ENCODE assay signal across 8 mouse cellular contexts in the genomic region with DNA sequence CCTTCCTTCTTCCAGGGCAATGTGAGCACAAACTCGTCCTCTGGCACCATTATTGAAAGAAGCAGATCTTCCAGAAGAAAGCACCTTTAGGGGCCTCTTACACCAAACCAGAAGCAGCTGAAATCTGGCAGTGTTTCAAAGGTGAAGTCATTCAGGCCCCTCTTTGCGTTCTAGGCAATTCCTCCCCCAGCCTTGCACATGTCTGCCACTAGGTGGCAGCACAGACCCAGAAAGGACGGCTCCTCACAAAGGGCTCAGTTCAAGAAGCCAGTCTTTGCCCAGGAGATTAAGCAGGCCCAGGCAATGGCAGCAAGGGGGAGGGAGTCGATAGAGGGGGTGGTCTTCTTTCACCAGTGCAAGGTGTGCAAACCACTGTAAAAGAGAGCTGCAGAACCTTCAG. TPM values are rescaled to one million over a fixed set of nuclear protein-coding genes. Genes with fewer than 3 reads are reported as not detected.
DNase-seq lines count a peak whose midpoint lies in the region; ATAC-seq and TF ChIP-seq lines count a peak whose summit lies in the region.

No protein-coding gene starts in this region.

- H3K4me1 ChIP-seq in intestine, embryonic 14.5 days (replicated peaks; ENCODE audit: control insufficient read depth, insufficient read depth, low read length), result peaks cover 26% of the 10 kb centered on the region
- peaks cover 27% of the 10 kb centered on the region for H3K4me1 ChIP-seq in midbrain, embryonic 14.5 days (ENCODE audit: control insufficient read depth, insufficient read depth, low read length)
- H3K4me1 ChIP-seq in spleen, adult 2 months (ENCODE audit: control insufficient read depth, insufficient read depth, insufficient read length), result no peaks in the 10 kb centered on the region; the same call in 1 of the 2 replicates

- WGBS in intestine, embryonic 14.5 days, result 1% methylated on average over 4 of the region's 4 CpGs
- WGBS in midbrain, embryonic 14.5 days, result under 1% methylated on average over 4 of the region's 4 CpGs
- WGBS in spleen, adult 2 months, result 4% methylated on average over 4 of the region's 4 CpGs

- intact Hi-C loops in gastrocnemius, postnatal 36 days (cut with DNase I), result loop anchor here (2.0 to 5.0 kb wide), 2 partner anchors 211 to 230 kb away; no protein-coding TSS in a partner anchor
- intact Hi-C loops in left cerebral cortex, postnatal 36 days (cut with DNase I), result loop anchor here (1.0 to 5.0 kb wide), 3 partner anchors 180 to 299 kb away; a partner anchor contains a TSS

- DNase-seq in 3134 (ENCODE audit: extremely low read depth, insufficient read length, low spot score), result peak; percentile 49
- peak; percentile 91 for DNase-seq in adrenal gland, adult 2 months
- peak; percentile 92 for DNase-seq in embryo, embryonic 11 days
- DNase-seq in gastrocnemius, postnatal 36 days, result peak; percentile 70 to 75
- peak; percentile 95 for DNase-seq in intestine, embryonic 14.5 days (ENCODE audit: low spot score)
- peak; percentile 74 to 80 for DNase-seq in left cerebral cortex, postnatal 36 days (ENCODE audit: low spot score in 2 of 2)
- peak; percentile 94 for DNase-seq in midbrain, embryonic 14.5 days
- peak; percentile 77 to 78 for DNase-seq in spleen, adult 2 months (ENCODE audit: low read depth in 1 of 2, low spot score in 2 of 2)

- peak overlapping the region; percentile 93 for H3K4me2 ChIP-seq in intestine, embryonic 14.5 days (ENCODE audit: low read length)
- H3K4me2 ChIP-seq in midbrain, embryonic 14.5 days (ENCODE audit: low read length), result peak overlapping the region; percentile 95

- peak overlapping the region; percentile 92; the same call in 1 of the 2 replicates for H3K4me3 ChIP-seq in intestine, embryonic 14.5 days (ENCODE audit: low read depth, low read length)
- no peak overlapping the region for H3K4me3 ChIP-seq in midbrain, embryonic 14.5 days (replicated peaks; ENCODE audit: low read depth, low read length)
- H3K4me3 ChIP-seq in spleen, adult 2 months (ENCODE audit: extremely low read depth, insufficient read depth, insufficient read length), result no peak overlapping the region

- ATAC-seq in intestine, embryonic 14.5 days (replicated peaks; ENCODE audit: low FRiP score, low TSS enrichment, low read depth), result no peak
- peak; percentile 38 for ATAC-seq in midbrain, embryonic 14.5 days (ENCODE audit: low FRiP score, low TSS enrichment)

- H3K27ac ChIP-seq in intestine, embryonic 14.5 days (ENCODE audit: low read depth), result peak overlapping the region; percentile 55; the same call in 1 of the 2 replicates
- H3K27ac ChIP-seq in midbrain, embryonic 14.5 days (replicated peaks; ENCODE audit: low read depth, low read length), result no peak overlapping the region
- H3K27ac ChIP-seq in spleen, adult 2 months (ENCODE audit: insufficient read depth, low read length), result no peak overlapping the region

- TF ChIP-seq POLR2A in spleen, adult 2 months (IDR thresholded peaks at IDR 0.05; ENCODE audit: low read depth, low read length), result no peak

- no peaks in the 10 kb centered on the region for H3K27me3 ChIP-seq in intestine, embryonic 14.5 days (replicated peaks; ENCODE audit: control insufficient read depth, insufficient read depth, low read length)
- peaks cover 23% of the 10 kb centered on the region for H3K27me3 ChIP-seq in midbrain, embryonic 14.5 days (ENCODE audit: control insufficient read depth, insufficient read depth, low read length)
- 0 out of 2 replicates have a peak, but pooled peaks cover 1% of the 10 kb centered on the region for H3K27me3 ChIP-seq in spleen, adult 2 months (ENCODE audit: control insufficient read depth, insufficient read depth, low read length)

- TF ChIP-seq CTCF in spleen, adult 2 months (IDR thresholded peaks at IDR 0.05; ENCODE audit: extremely low read depth, insufficient read depth, insufficient read length, insufficient replicate concordance), result peak; percentile 96

- H3K36me3 ChIP-seq in intestine, embryonic 14.5 days (ENCODE audit: control insufficient read depth, insufficient read depth, low read length), result peaks cover 53% of the 10 kb centered on the region
- no peaks in the 10 kb centered on the region for H3K36me3 ChIP-seq in midbrain, embryonic 14.5 days (ENCODE audit: control insufficient read depth, insufficient read depth, low read length)
- 0 out of 2 replicates have a peak, but pooled peaks cover 5% of the 10 kb centered on the region for H3K36me3 ChIP-seq in spleen, adult 2 months (ENCODE audit: control insufficient read depth, insufficient read depth, low read length)

- H3K9me3 ChIP-seq in intestine, embryonic 14.5 days (ENCODE audit: control insufficient read depth, low read length), result no peaks in the 10 kb centered on the region
- no peaks in the 10 kb centered on the region for H3K9me3 ChIP-seq in midbrain, embryonic 14.5 days (ENCODE audit: control insufficient read depth, low read length)

- no peak overlapping the region for H3K9ac ChIP-seq in intestine, embryonic 14.5 days (ENCODE audit: low read length)
- H3K9ac ChIP-seq in midbrain, embryonic 14.5 days (replicated peaks; ENCODE audit: low read length), result no peak overlapping the region

RNA-seq across cellular contexts. Expression of a gene that starts 4.3 kb away (rescaled TPM):
- total RNA-seq in adrenal gland, adult 2 months (2021), result 100 to 1,000 TPM; 481 to 519 TPM
- polyA plus RNA-seq in adrenal gland, adult 2 months (2012; rRNA removed), result 76.2 and 127 TPM in 2 replicates
- 10 to 100 TPM; 15.0 to 16.6 TPM for total RNA-seq in gastrocnemius, postnatal 36 days (2021)
- polyA plus RNA-seq in intestine, embryonic 14.5 days (2014; fragmentation: Nextera tagmentation; extraction: Ambion mirVana), result 1,100 and 1,123 TPM in 2 replicates
- total RNA-seq in left cerebral cortex, postnatal 36 days (2021), result 10 to 100 TPM; 86.5 to 89.5 TPM
- polyA plus RNA-seq in midbrain, embryonic 14.5 days (2014; fragmentation: Nextera tagmentation; extraction: Ambion mirVana), result 252 and 477 TPM in 2 replicates
- 47.7 and 55.7 TPM in 2 replicates for polyA plus RNA-seq in spleen, adult 2 months (2012; rRNA removed)

RNA-seq across cellular contexts. Expression of a gene that starts 38.3 kb away (rescaled TPM):
- 10 to 100 TPM; 13.2 to 21.9 TPM for total RNA-seq in adrenal gland, adult 2 months (2021)
- 2.2 and 3.0 TPM in 2 replicates for polyA plus RNA-seq in adrenal gland, adult 2 months (2012; rRNA removed)
- total RNA-seq in gastrocnemius, postnatal 36 days (2021), result 10 to 100 TPM; 80.9 to 85.1 TPM
- 4.4 and 5.3 TPM in 2 replicates for polyA plus RNA-seq in intestine, embryonic 14.5 days (2014; fragmentation: Nextera tagmentation; extraction: Ambion mirVana)
- total RNA-seq in left cerebral cortex, postnatal 36 days (2021), result 10 to 100 TPM; 24.1 to 25.0 TPM
- polyA plus RNA-seq in midbrain, embryonic 14.5 days (2014; fragmentation: Nextera tagmentation; extraction: Ambion mirVana), result 5.0 and 6.5 TPM in 2 replicates
- 1.5 and 1.7 TPM in 2 replicates for polyA plus RNA-seq in spleen, adult 2 months (2012; rRNA removed)
